Mouse (Mus musculus) heart, embryonic 10.5 days (tissue): ENCODE measurements around the gene Krtap5-2. TPM values are rescaled to one million over a fixed set of nuclear protein-coding genes. Genes with fewer than 3 reads are reported as not detected.

Experiments used
- polyA plus RNA-seq: library from polyadenylated mRNA; unstranded; fragments of >200 nt; fragmentation: Nextera tagmentation; extraction: Ambion mirVana; gene quantifications from 2 replicates; pipeline ENCODE4 v1.2.1, GENCODE M21; 2016

Krtap5-2 gene
- polyA plus RNA-seq, 1 experiment from 2014 or later: not detected

Other genes with a start within 250 kb of the Krtap5-2 start
- gene Brsk2, start 226.3 kb downstream of the Krtap5-2 start, polyA plus RNA-seq: 0.12 and 0.19 TPM in 2 replicates
- 52.4 and 54.9 TPM in 2 replicates for gene Mob2, start 114.9 kb downstream of the Krtap5-2 start, polyA plus RNA-seq
- 5.3 and 9.0 TPM in 2 replicates for gene Dusp8, start 80.2 kb downstream of the Krtap5-2 start, polyA plus RNA-seq
- not detected in 2 replicates for gene Gm45618, start 55.3 kb downstream of the Krtap5-2 start, polyA plus RNA-seq
- gene Gm39115, start 40.0 kb downstream of the Krtap5-2 start, polyA plus RNA-seq: not detected in 2 replicates
- gene Gm45337, start 31.4 kb downstream of the Krtap5-2 start, polyA plus RNA-seq: not detected in 2 replicates
- not detected in 2 replicates for gene Gm29735, start 18.9 kb downstream of the Krtap5-2 start, polyA plus RNA-seq
- gene Gm4553, start 10.3 kb downstream of the Krtap5-2 start, polyA plus RNA-seq: not detected in 2 replicates
- not detected in 2 replicates for gene Gm10153, start 14.4 kb upstream of the Krtap5-2 start, polyA plus RNA-seq
- gene Krtap5-3, start 25.4 kb upstream of the Krtap5-2 start, polyA plus RNA-seq: not detected in 2 replicates
- not detected in 2 replicates for gene Gm7579, start 35.9 kb upstream of the Krtap5-2 start, polyA plus RNA-seq
- gene Krtap5-5, start 54.0 kb upstream of the Krtap5-2 start, polyA plus RNA-seq: not detected in 2 replicates
- not detected in 2 replicates for gene Gm40460, start 65.1 kb upstream of the Krtap5-2 start, polyA plus RNA-seq
- gene Gm2431, start 82.3 kb upstream of the Krtap5-2 start, polyA plus RNA-seq: not detected in 2 replicates
- gene Gm4559, start 98.4 kb upstream of the Krtap5-2 start, polyA plus RNA-seq: not detected in 2 replicates
- not detected in 2 replicates for gene Krtap5-1, start 121.1 kb upstream of the Krtap5-2 start, polyA plus RNA-seq
- gene Krtap5-4, start 127.5 kb upstream of the Krtap5-2 start, polyA plus RNA-seq: 0.34 TPM in 1 of 2 replicates, not detected in the other
- gene Ifitm10, start 197.7 kb upstream of the Krtap5-2 start, polyA plus RNA-seq: 7.7 and 12.5 TPM in 2 replicates
- gene Gm49369, start 206.7 kb upstream of the Krtap5-2 start, polyA plus RNA-seq: 0.55 and 0.92 TPM in 2 replicates
- 293 and 402 TPM in 2 replicates for gene Ctsd, start 212.0 kb upstream of the Krtap5-2 start, polyA plus RNA-seq